Mouse (Mus musculus): ENCODE results near the gene Rusc2.

GRCm38 (mm10) chr4:43415221-43416070 is 33.7 kb downstream of the Rusc2 start:
- no peak for TF ChIP-seq CTCF (conservative IDR thresholded peaks at IDR 0.05; ENCODE audit: insufficient read depth, insufficient read length, low read depth, low read length)
- no peak for TF ChIP-seq POLR2A (IDR thresholded peaks at IDR 0.05; ENCODE audit: low read depth, low read length)
